In the genomic region with DNA sequence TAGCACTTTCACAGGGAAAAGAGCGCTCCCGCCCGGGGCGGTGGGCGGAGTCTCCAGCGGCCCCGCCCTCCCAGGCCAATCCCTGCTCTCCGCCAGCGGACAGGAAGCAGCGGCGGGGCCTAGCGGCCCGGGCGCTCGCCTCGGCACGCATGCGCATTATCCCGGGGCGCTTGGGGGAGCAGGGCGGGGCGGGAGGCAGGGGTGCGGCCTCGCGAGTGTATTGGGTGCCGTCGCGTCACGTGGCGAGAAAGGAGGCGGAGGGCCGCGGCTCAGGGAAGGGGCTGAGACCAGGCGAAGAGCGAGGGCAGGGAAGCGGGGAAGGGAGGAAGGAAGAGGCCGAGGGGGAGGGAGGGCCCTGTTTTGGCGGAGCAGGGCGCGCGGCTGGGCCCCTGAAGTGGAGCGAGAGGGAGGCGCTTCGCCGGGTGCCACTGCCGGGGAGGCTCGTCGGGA, we compare ENCODE assay signal across 8 mouse cellular contexts. TPM values are rescaled to one million over a fixed set of nuclear protein-coding genes. Genes with fewer than 3 reads are reported as not detected.
DNase-seq lines count a peak whose midpoint lies in the region; ATAC-seq lines count a peak whose summit lies in the region.

Gene Adam10, plus strand, starts transcription at position 316 of the 450 bp plus-strand sequence.

- peak within 1 kb of the TSS; percentile 81 for H3K9ac ChIP-seq in hindbrain, embryonic 15.5 days

- peak within 1 kb of the TSS; percentile 68 for H3K4me2 ChIP-seq in hindbrain, embryonic 15.5 days

- H3K9me3 ChIP-seq in hindbrain, embryonic 15.5 days = no peaks in the 10 kb centered on the region

- no peaks in the 10 kb centered on the region for H3K27me3 ChIP-seq in hindbrain, embryonic 15.5 days

- ATAC-seq in hindbrain, embryonic 15.5 days (ENCODE audit: low FRiP score, low read depth) = peak; percentile 100

- H3K27ac ChIP-seq in hindbrain, embryonic 15.5 days (replicated peaks) = peak within 1 kb of the TSS; percentile 96

- H3K4me3 ChIP-seq in hindbrain, embryonic 15.5 days = peak within 1 kb of the TSS; percentile 86

- DNase-seq in R1 (ENCODE audit: low read depth, low spot score) = peak; percentile 98
- peak; percentile 99 to 100 for DNase-seq in cerebellum, postnatal 25 days
- DNase-seq in frontal cortex, postnatal 36 days (ENCODE audit: low spot score in 2 of 2) = peak; percentile 97 to 98
- peak; percentile 96 for DNase-seq in left cerebral cortex, adult 11 months (ENCODE audit: low spot score)
- DNase-seq in lung, postnatal 4 days = peak; percentile 99 to 100
- DNase-seq in retina, postnatal 7 days (ENCODE audit: low read depth, low spot score) = peak; percentile 98
- peak; percentile 96 for DNase-seq in urinary bladder, adult 2 months (ENCODE audit: low spot score)

- under 1% methylated on average over 44 of the region's 48 CpGs for WGBS in hindbrain, embryonic 15.5 days

- no peaks in the 10 kb centered on the region for H3K36me3 ChIP-seq in hindbrain, embryonic 15.5 days

- peaks cover 24% of the 10 kb centered on the region for H3K4me1 ChIP-seq in hindbrain, embryonic 15.5 days (replicated peaks)

RNA-seq across cellular contexts. Expression of gene Adam10, which starts in this region (rescaled TPM):
- 54.9 and 55.3 TPM in 2 replicates for polyA plus RNA-seq in hindbrain, embryonic 15.5 days (2015; fragmentation: Nextera tagmentation; extraction: Ambion mirVana)
- polyA plus RNA-seq in urinary bladder, adult 2 months (2012; rRNA removed) = 57.7 and 63.5 TPM in 2 replicates

Comparison
In these comparisons a context has a peak if more than half of its experiments do, and no peak if none do; other contexts are left out.
1. Peak in every context shown above with its lines: DNase-seq, ATAC-seq, H3K4me3 ChIP-seq and H3K27ac ChIP-seq.